Mouse (Mus musculus): ENCODE results near the gene Clybl. TPM values are rescaled to one million over a fixed set of nuclear protein-coding genes. Genes with fewer than 3 reads are reported as not detected.

Clybl gene
- polyA plus RNA-seq, 1 experiment from 2014 or later, result 30.0 TPM

DNA sequence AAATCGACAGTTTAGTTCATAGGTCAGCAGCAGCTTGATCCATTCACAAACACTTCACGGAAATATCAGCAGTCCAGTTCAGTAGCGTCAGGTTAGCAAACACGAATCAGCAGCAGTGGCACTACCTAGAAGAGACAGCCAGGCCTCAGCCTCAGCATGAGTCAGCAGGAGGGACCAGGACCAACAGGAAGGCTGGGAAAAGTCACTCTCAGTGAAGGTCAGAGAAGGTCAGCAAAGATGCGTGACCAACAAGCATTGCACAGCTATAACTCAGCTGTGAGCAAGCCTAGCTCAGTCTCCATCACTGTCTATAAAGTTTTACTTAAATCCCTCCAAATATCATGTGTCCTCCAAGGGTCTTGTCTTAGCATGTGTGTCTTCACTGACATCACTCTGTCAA, 27.7 kb downstream of the Clybl start:
- 80% methylated on average over 5 of the region's 5 CpGs for WGBS (ENCODE audit: insufficient replicate concordance)
- H3K27me3 ChIP-seq (replicated peaks), result no peaks in the 10 kb centered on the region
- H3K36me3 ChIP-seq, result no peaks in the 10 kb centered on the region
- H3K9ac ChIP-seq, result no peak overlapping the region
- H3K27ac ChIP-seq, result no peak overlapping the region
- no peak for ATAC-seq
- H3K4me3 ChIP-seq, result no peak overlapping the region
- H3K4me1 ChIP-seq, result peaks cover under 1% of the 10 kb centered on the region; the same call in 1 of the 2 replicates
- H3K4me2 ChIP-seq, result no peak overlapping the region
- no peaks in the 10 kb centered on the region for H3K9me3 ChIP-seq (replicated peaks)

DNA sequence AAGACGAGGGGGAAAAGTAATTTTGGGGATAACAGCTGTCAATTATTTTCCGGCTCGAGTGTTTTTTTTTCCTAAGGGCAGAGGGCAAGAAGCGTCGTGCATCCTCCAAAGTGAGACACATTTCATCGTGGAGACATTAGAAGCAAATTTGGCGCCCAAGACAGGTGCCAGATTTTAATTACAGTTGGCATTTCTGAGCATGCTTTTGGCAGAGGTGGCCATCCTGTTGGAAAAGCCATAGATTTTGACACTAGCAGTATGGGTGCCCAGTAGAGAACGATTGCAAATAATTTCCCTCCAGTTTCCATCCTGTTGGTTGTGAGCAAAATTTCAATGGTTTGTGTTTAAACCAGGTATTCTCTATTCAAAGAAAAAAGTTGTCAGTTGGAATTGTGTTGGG, 32.1 kb downstream of the Clybl start:
- Histone ChIP-seq H3K4me1 (no peaks in the 10 kb centered on the region), H3K9ac (no peak overlapping the region), H3K9me3 (replicated peaks) (no peaks in the 10 kb centered on the region), H3K27ac (no peak overlapping the region), H3K27me3 (replicated peaks) (no peaks in the 10 kb centered on the region), H3K36me3 (no peaks in the 10 kb centered on the region), H3K4me3 (no peak overlapping the region), H3K4me2 (no peak overlapping the region)
- WGBS (ENCODE audit: insufficient replicate concordance), result 77% methylated on average over 8 of the region's 8 CpGs
- no peak for ATAC-seq

DNA sequence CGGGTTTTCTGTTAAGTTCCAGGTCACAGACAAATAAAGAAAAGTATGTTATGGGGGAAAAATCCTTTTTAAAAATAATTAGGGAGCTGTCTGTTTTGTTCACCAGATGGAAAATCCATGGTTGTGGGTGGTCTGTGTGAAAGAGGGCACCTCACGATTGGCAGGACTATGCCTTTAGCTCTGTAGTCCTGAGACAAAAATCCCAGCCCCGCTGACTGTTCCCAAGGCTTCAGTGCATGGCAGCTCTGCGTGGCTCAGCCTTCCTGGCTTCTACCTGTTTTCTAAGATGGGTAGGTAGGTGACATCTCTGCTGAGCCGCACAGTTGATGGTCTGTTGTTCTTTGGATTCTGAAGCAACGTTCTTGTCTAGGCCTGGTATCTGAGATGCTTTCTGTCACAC, 32.6 kb downstream of the Clybl start:
- Histone ChIP-seq H3K36me3 (no peaks in the 10 kb centered on the region), H3K4me2 (no peak overlapping the region), H3K9ac (no peak overlapping the region), H3K27ac (no peak overlapping the region), H3K4me3 (no peak overlapping the region), H3K4me1 (no peaks in the 10 kb centered on the region), H3K9me3 (replicated peaks) (no peaks in the 10 kb centered on the region), H3K27me3 (replicated peaks) (no peaks in the 10 kb centered on the region)
- WGBS (ENCODE audit: insufficient replicate concordance), result 78% methylated on average over 6 of the region's 6 CpGs
- no peak for ATAC-seq

DNA sequence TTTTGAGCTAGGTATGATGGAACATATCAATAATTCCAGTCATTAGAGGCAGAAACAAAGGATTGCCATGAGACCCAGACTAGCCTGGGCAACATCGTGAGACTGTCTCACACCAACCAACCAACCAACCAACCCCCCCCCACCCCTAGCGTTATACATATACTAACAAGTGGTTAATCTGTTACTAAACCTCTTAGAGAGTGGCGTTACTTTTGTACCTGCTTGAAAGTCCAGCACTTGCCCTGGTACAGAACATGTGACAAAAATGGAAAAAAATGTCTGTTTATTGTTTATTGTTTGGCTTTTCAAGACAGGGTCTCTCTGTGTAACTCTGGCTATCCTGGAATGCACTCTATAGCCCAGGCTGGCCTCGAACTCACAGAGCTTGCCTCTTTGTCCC, 35.7 kb downstream of the Clybl start:
- WGBS (ENCODE audit: insufficient replicate concordance), result 70% methylated on average over 4 of the region's 4 CpGs
- Histone ChIP-seq H3K9ac (no peak overlapping the region), H3K4me2 (no peak overlapping the region), H3K9me3 (replicated peaks) (0 out of 2 replicates have a peak, but pooled peaks cover 4% of the 10 kb centered on the region), H3K27me3 (replicated peaks) (no peaks in the 10 kb centered on the region), H3K4me1 (no peaks in the 10 kb centered on the region), H3K36me3 (no peaks in the 10 kb centered on the region), H3K4me3 (no peak overlapping the region), H3K27ac (no peak overlapping the region)
- ATAC-seq, result no peak

DNA sequence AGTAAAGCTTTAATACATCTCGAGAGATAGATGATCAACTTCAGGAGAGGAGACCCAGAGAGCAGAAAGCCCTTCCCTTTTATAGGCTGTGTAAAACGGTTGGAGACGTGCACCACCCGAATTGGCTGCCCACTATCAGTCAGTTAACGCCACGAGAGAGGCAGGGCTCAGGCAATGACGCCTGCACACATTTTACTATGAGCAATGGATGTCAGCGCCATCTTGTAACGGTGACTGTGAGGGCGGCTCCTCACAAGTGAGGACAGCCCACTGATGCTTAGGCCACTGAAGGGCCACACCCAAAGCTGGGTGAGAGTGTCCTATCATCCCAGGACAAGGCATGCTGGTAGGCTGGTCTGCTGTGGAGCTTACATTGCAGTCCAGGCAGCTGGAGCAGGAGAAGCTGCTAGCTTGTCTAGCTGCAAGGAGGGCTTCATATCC, 41.5 kb downstream of the Clybl start:
- H3K9ac ChIP-seq, result no peak overlapping the region
- peaks cover 13% of the 10 kb centered on the region for H3K4me1 ChIP-seq
- H3K4me2 ChIP-seq, result peak overlapping the region; percentile 53; the same call in 1 of the 2 replicates
- H3K36me3 ChIP-seq, result no peaks in the 10 kb centered on the region
- peak; percentile 65 for ATAC-seq
- no peak overlapping the region for H3K4me3 ChIP-seq
- H3K9me3 ChIP-seq (replicated peaks), result 0 out of 2 replicates have a peak, but pooled peaks cover 4% of the 10 kb centered on the region
- 0 out of 2 replicates have a peak overlapping the region, but pooled peaks have one; percentile 14 for H3K27ac ChIP-seq
- 43% methylated on average over 10 of the region's 10 CpGs for WGBS (ENCODE audit: insufficient replicate concordance)
- H3K27me3 ChIP-seq (replicated peaks), result peaks cover 27% of the 10 kb centered on the region

GRCm38 (mm10) chr14:122223461-122224102, 42.1 kb downstream of the Clybl start:
- Histone ChIP-seq H3K4me2 (peak overlapping the region; percentile 53), H3K36me3 (no peaks in the 10 kb centered on the region), H3K4me3 (peak overlapping the region; percentile 32), H3K9me3 (replicated peaks) (0 out of 2 replicates have a peak, but pooled peaks cover 4% of the 10 kb centered on the region), H3K9ac (no peak overlapping the region), H3K4me1 (peaks cover 13% of the 10 kb centered on the region), H3K27me3 (replicated peaks) (peaks cover 29% of the 10 kb centered on the region), H3K27ac (0 out of 2 replicates have a peak overlapping the region, but pooled peaks have one; percentile 14)
- ATAC-seq, result peak; percentile 72
- WGBS (ENCODE audit: insufficient replicate concordance), result 17% methylated on average over 9 of the region's 9 CpGs

DNA sequence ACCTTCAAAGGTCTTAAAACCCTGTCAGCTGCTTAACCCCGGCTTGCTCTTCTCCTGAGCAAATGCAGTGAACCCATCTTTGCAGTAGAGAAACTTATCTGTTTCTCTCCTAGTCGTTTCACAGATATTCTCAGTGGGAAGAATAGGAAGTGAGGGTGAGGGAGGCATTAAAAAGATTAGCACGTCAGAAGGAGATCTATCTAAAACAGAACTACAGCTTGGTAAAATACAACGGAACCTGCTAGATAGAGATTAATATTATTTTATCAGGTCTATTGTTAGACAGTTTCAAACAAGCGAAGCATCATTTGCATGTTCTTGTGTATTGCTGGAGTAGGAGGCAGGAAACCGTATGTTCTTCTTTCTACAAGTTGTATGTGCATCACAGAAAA, 42.6 kb downstream of the Clybl start:
- Histone ChIP-seq H3K4me1 (peaks cover 13% of the 10 kb centered on the region), H3K9ac (no peak overlapping the region), H3K27ac (no peak overlapping the region), H3K36me3 (no peaks in the 10 kb centered on the region), H3K27me3 (replicated peaks) (peaks cover 34% of the 10 kb centered on the region), H3K9me3 (replicated peaks) (0 out of 2 replicates have a peak, but pooled peaks cover 4% of the 10 kb centered on the region), H3K4me3 (no peak overlapping the region), H3K4me2 (peak overlapping the region; percentile 53; the same call in 1 of the 2 replicates)
- no peak for ATAC-seq
- WGBS (ENCODE audit: insufficient replicate concordance), result 40% methylated on average over 6 of the region's 6 CpGs

DNA sequence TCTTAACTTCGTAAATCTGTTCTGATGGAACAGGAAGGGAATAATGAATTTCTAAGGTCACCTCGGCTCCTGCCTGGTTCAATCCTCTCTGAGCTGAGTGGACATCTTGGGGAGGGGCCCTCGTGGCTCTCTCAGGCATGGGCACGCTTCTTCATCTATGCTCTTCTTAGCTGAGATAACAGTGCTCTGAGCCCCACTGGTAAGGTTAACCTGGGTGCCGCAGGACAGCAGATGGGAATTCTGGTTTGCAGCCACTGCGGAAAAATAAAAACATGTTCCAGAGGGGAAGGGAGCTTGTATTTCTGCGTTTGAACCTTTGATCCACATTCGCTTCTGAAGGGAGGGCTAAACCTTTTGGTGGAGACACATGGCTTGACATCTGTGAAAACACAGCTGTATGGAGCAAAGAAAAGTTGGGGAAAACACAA, 43.0 kb downstream of the Clybl start:
- Histone ChIP-seq H3K27ac (no peak overlapping the region), H3K4me3 (no peak overlapping the region), H3K36me3 (no peaks in the 10 kb centered on the region), H3K9ac (no peak overlapping the region), H3K27me3 (replicated peaks) (peaks cover 37% of the 10 kb centered on the region), H3K4me2 (no peak overlapping the region), H3K4me1 (peaks cover 13% of the 10 kb centered on the region), H3K9me3 (replicated peaks) (0 out of 2 replicates have a peak, but pooled peaks cover 2% of the 10 kb centered on the region)
- 51% methylated on average over 8 of the region's 8 CpGs for WGBS (ENCODE audit: insufficient replicate concordance)
- no peak for ATAC-seq

DNA sequence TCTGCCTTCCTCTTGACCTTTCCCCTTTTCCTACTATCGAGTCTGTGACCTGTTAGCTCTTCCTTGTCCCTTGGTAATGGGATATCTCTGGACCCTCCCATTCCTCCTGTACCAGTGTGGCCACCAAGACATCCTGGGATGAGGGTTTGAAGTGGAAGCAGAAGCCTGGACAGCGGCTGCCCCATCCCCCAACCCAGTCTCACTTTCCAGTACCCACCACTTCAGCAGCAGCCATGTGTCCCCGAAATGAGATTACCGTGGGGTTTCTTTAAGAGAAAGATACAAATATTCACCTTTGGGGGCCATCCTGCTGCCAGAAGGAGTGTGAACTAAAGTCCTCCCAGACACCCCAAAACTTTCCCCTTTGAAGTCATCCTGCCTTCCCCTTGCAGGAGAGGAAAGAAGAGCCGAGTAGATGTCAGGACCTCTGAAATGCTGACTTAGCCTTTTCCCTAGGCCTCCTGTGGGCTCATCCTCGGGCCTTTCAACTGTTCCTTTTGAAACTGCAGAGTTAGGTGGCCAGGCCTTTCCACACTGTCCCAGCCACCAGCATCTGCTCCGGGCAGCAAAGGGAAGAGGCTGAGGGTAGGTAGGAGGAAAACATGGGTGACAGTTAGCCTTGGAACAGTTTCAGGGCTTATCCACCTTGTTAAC, 44.1 kb downstream of the Clybl start:
- Histone ChIP-seq H3K4me1 (peaks cover 13% of the 10 kb centered on the region), H3K4me2 (no peak overlapping the region), H3K4me3 (no peak overlapping the region), H3K9me3 (replicated peaks) (no peaks in the 10 kb centered on the region), H3K27ac (no peak overlapping the region), H3K9ac (no peak overlapping the region), H3K36me3 (no peaks in the 10 kb centered on the region), H3K27me3 (replicated peaks) (peaks cover 45% of the 10 kb centered on the region)
- WGBS (ENCODE audit: insufficient replicate concordance), result 41% methylated on average over 7 of the region's 7 CpGs
- no peak for ATAC-seq

DNA sequence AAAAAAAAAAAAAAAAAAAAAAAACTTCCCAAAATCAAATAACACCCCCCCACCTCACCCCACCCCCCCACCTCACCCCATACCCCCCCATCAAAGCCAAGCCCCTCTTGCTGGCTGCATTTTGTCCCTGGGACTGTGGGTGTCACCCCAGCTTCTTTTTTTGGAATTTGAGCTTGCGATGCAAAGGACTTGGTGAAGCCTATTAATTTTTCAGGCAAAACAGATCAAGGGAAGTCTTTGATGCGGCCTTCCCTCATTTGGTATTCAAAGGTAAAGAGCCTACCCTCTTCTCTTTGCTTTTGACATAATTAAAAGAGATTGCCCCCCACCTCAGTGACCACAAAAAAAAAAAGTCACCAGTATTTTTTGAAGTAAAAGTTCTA, 44.6 kb downstream of the Clybl start:
- no peaks in the 10 kb centered on the region for H3K9me3 ChIP-seq (replicated peaks)
- 78% methylated on average over 2 of the region's 2 CpGs for WGBS (ENCODE audit: insufficient replicate concordance)
- H3K4me2 ChIP-seq, result no peak overlapping the region
- H3K4me3 ChIP-seq, result no peak overlapping the region
- peaks cover 13% of the 10 kb centered on the region for H3K4me1 ChIP-seq
- no peak overlapping the region for H3K27ac ChIP-seq
- no peak overlapping the region for H3K9ac ChIP-seq
- no peak for ATAC-seq
- H3K36me3 ChIP-seq, result no peaks in the 10 kb centered on the region
- peaks cover 49% of the 10 kb centered on the region for H3K27me3 ChIP-seq (replicated peaks)

DNA sequence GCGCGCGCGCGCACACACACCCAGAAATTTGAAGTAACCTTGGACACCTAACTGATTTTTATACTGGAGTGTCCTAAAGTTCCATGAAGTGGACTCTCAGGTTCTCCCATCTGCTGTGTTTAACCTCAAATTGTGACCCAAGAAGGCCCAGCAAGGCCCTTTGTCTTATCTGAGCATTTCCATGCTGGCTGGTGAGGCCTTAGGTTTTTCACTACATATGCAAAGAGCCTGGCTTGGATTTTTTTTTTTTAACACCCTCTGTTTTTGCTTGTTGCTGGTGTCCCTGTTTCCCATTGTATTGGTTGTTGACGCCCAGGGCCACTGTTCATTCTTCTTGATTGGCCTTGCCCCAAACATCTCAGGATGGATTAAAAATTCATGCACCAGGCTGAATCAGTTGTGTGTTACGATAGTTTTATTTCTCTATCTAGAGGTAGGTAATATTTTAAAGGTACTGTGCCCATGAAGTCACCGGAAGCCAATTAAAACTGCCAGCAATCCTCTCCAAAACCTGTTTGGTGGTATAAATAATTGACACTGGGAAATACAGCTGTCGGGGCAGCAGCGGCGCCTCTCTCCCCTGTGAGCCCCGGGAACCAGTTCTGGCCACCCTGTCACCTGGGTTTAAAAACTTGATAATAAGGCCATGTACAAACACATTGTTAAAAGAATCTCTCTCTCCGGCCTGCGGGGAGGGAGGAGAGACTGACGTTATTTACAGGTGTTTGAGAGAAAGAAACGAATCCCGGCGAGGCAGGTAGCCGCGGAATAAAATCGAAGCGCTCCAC, 45.4 kb downstream of the Clybl start:
- no peak overlapping the region for H3K4me3 ChIP-seq
- no peaks in the 10 kb centered on the region for H3K9me3 ChIP-seq (replicated peaks)
- H3K4me1 ChIP-seq, result peaks cover 13% of the 10 kb centered on the region
- H3K27ac ChIP-seq, result no peak overlapping the region
- H3K27me3 ChIP-seq (replicated peaks), result peaks cover 49% of the 10 kb centered on the region
- WGBS (ENCODE audit: insufficient replicate concordance), result 66% methylated on average over 22 of the region's 22 CpGs
- ATAC-seq, result no peak
- no peak overlapping the region for H3K9ac ChIP-seq
- no peak overlapping the region for H3K4me2 ChIP-seq
- H3K36me3 ChIP-seq, result no peaks in the 10 kb centered on the region

DNA sequence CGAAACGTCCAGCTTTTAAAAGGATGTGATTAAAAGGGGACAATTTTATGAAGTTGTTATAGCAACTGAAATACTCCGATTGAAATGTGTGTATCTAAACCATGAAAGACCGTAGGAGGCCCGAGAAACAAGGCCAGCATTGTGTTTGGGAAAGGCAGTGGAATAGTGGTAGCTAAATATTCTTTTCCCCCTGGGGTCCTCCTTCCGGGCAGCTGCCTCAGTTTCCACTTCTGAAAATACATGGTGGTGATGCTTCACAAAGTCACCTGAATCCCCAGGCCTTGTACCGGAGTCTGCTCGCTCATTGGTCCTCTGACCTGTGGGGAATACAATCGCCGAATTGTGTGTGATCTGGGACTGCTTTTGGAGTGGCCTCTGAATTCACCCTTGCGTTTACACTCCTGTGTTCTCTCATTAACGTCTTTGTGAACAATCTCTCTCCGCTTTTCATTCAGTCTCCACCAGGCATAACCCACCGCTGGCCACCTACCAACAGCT, 46.0 kb downstream of the Clybl start:
- Histone ChIP-seq H3K4me2 (no peak overlapping the region), H3K27me3 (replicated peaks) (peaks cover 49% of the 10 kb centered on the region), H3K36me3 (no peaks in the 10 kb centered on the region), H3K4me3 (no peak overlapping the region), H3K4me1 (peaks cover 12% of the 10 kb centered on the region), H3K9me3 (replicated peaks) (no peaks in the 10 kb centered on the region), H3K27ac (no peak overlapping the region), H3K9ac (no peak overlapping the region)
- no peak for ATAC-seq
- WGBS (ENCODE audit: insufficient replicate concordance), result 65% methylated on average over 14 of the region's 14 CpGs
